Mouse (Mus musculus): ENCODE data around the gene Vwa8. TPM values are rescaled to one million over a fixed set of nuclear protein-coding genes. Genes with fewer than 3 reads are reported as not detected.

Gene Vwa8
- total RNA-seq, 2 experiments from 2014 or later = 173 to 197 TPM

DNA sequence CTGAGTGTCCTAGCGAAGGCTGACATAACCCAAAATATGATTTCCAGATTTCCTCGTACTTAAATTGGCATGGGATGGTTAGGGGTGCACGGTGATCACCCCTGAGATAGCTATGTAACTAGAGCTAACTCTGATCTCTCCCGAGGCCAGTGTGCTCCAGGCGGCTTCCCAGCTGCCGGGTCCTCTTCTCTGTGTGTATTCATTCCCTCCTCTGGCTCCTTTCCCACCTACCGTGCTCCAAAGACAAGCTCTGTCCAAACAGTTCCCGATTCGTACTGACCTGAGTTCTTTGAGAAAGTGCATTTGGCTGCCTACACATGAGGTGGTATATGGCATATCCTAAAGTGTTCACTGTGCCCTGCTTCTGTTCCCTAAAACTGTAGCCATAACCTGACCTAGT, 313.8 kb downstream of the Vwa8 start:
- no peak for DNase-seq
- intact Hi-C loops (cut with DNase I) = no loop called here

DNA sequence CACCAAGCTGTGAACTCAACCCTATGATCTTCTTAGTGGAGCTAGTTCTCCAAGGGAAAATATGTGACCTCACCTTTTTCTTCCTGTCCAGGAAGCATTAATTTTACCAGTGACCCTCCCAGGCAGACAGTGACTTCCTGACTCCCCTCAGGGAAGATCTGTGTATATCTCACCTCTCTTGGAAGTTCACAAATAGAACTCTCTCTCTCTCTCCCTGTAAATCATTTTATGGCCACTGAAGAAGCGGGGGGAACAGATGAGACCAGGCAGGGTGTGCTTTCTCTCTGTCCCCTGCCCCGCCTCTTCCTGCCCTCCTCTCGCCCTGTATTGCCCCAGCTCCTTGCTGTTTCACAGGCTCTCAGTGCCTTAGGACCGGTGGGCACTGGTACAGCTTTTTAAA, 315.5 kb downstream of the Vwa8 start:
- DNase-seq = no peak
- intact Hi-C loops (cut with DNase I) = no loop called here

DNA sequence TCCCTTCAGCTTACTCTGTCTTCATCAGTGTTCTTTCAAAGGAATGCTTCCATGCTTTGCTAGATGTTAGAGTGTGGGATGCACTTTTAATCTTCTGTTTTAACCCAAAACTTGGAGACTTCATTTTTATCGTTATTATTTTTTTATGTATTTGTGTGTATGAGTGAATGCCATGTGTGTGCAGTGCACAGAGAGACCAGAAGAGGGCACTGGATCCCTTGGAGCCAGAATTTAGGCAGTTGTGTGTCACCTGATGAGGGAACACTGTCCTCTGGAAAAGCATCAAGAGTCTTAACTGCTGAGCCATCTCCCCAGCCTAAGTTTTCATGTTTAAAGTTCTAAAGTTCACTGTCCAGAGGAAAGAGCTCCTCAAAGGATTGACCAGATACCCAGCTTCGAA, 316.1 kb downstream of the Vwa8 start:
- no peak for DNase-seq
- intact Hi-C loops (cut with DNase I) = no loop called here

DNA sequence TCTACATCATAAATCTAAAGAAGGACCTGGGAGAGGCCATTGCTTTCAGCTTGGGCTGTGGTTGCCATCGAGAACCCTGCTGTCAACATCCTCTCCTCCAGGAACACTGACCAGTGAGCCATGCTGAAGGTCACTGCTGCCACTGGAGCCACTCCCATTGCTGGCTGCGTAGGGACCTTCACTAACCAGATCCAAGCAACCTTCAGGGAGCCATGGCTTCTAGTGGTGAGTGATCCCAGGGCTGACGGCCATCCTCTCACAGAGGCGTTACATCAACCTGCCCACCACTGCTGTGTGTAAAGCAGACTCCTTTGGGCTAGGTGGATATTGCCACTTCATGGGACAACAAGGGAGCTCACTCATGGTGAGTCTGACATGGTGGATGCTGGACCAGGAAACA, 325.7 kb downstream of the Vwa8 start:
- intact Hi-C loops (cut with DNase I) = no loop called here

DNA sequence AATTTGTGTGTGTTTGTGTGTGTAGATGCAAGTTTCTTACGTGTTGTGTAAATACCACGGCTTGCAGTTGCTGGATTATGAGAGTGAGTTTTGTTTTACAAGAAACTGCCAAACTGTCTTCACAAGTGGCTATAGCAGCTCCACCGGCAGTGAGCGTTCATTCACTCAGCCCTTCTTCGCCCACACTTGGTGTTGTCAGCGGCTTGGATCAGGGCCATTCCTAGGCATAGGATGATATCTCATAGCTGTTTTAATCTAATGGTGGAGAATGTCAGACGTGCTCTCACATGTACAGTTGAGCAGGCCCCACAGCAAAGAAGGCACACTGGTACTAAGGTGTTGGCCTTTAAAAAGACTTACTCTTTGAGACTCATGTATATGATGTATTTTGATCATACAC, 328.9 kb downstream of the Vwa8 start:
- no peak for DNase-seq
- intact Hi-C loops (cut with DNase I) = loop anchor here (2.0 kb wide), 1 partner anchor 17 kb away; no protein-coding TSS in a partner anchor

More for the DNA sequence above, 325.7 kb downstream of the Vwa8 start:
- DNase-seq = no peak

DNA sequence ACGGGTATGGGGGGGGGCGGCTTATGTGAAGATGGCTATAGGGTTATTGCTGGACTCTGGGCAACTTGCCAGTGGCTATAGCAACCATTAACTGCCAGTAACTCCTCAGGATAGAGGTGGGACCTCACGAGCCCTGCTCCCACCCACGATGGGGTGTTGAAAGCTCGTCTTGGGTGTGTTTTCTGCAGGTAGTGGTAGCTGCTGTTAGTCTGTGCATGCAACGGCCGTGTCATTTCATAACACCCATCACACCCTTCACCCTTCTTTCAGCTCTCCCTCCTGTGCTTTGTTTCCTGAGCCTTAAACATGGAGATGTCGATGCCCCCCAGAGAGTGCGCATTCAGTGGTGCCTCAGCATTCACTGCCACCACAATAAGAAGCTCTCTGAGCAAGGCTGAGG, 329.4 kb downstream of the Vwa8 start:
- intact Hi-C loops (cut with DNase I) = no loop called here
- DNase-seq = no peak

DNA sequence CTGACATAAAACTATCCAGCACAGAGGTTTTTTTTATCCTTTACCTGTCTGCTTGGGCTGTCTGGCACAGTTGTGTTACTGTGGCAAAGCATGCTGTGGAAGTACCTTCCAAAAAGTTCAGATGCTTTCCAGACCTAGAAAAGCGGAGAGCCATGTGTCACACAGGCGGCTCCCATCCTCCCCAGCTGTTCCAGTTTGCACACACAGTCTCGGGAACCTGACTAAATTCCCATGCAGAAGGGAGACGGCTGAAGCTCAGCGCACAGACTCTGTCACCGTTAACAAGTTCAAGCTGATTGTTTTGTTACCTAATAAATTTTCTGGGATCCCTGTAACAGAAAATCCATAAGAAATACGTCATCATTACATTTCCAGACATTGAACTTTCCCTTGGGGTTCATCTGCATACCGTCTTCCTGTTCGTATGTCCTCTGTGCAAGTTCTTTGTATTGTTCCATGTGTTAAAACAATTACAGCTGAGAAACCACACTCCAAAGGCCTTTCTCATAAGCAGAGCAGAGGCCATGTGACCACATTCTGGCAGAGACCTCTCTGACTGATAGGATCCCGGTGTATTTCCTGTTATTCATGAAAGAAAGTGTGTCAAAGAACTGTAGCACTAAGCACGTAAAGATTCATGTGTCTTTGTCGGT, 331.4 kb downstream of the Vwa8 start:
- intact Hi-C loops (cut with DNase I) = loop anchor here (2.0 to 5.0 kb wide), 3 partner anchors 47 to 117 kb away; no protein-coding TSS in a partner anchor
- DNase-seq = peak in 1 of 2 experiments; percentile 33

DNA sequence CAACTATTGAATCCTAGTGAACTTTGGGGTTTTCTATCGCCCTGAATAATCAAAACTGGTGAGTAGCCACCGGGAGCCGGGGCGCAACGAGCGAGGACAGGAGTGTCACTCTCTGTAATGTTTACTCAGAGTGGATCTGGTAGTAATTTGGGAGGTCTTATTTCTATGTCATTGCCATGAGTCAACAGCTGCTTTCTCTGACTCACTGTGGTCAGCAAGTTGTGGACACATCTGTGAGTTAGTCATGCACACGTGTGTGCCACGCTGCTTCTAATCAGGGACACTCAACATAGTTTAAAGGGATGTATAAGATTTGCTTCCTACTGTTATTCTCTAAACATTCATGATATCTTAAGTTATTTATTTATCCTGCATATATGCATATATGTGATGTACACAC, 332.9 kb downstream of the Vwa8 start:
- DNase-seq = no peak
- intact Hi-C loops (cut with DNase I) = loop anchor here (2.0 to 5.0 kb wide), 4 partner anchors 46 to 116 kb away; no protein-coding TSS in a partner anchor

DNA sequence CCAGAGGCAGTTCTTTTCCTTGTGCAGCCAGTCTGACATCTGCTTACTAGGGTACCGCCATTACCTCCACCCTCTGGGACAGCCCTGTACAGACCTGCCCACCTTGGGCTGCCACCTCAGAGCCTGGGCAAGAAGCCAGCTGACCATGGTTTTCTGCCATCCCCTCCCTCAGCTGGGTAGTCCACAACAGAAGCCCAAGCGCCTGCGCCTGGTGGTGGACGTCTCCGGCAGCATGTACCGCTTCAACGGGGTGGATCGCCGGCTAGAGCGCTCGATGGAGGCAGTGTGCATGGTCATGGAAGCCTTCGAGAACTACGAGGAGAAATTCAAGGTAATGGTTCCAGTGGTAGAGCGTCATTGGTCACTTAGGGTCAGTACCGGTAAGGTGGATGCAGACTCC, 333.9 kb downstream of the Vwa8 start:
- no peak for DNase-seq
- intact Hi-C loops (cut with DNase I) = loop anchor here (2.0 to 5.0 kb wide), 3 partner anchors 44 to 114 kb away; no protein-coding TSS in a partner anchor

DNA sequence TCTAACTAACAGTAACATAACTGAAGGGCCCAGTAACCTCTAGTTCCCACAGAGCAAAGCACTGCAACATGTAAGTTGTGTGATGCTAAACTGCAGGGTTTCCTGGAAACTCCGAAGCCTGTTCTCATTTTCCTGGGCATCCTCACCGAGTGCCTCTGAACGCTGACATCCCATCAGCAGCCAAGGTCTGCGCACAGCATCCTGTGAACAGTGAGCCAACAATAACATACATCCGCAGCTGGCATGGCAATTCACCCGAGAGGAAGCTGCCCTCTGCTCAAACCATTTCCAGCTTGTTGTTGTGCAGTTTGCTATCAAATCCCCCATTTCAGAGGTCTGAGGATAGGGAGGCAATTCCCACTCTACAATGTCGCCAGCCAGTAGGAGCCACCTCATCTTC, 334.4 kb downstream of the Vwa8 start:
- intact Hi-C loops (cut with DNase I) = loop anchor here (2.0 to 5.0 kb wide), 3 partner anchors 44 to 114 kb away; no protein-coding TSS in a partner anchor
- no peak for DNase-seq

DNA sequence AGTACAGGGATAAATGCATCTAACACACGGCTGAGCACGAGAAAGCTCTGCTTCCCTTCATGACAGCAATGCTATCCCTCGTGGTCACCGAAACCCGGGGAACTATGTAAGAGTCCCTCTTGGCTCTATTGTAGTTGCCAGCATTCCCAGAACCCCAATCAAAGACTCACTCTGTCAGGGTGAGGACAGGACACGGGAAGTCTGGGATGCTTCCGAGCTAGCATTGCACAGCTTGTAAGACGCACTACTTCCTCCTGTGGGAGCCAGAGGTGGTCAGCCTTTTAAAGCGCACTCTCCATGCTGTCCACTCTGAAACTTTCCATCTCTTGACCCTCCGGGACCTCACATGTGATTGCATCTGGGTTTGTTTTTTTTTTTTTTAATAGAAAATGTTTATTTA, 335.2 kb downstream of the Vwa8 start:
- DNase-seq = no peak
- intact Hi-C loops (cut with DNase I) = loop anchor here (5.0 kb wide), 2 partner anchors 43 to 113 kb away; no protein-coding TSS in a partner anchor

DNA sequence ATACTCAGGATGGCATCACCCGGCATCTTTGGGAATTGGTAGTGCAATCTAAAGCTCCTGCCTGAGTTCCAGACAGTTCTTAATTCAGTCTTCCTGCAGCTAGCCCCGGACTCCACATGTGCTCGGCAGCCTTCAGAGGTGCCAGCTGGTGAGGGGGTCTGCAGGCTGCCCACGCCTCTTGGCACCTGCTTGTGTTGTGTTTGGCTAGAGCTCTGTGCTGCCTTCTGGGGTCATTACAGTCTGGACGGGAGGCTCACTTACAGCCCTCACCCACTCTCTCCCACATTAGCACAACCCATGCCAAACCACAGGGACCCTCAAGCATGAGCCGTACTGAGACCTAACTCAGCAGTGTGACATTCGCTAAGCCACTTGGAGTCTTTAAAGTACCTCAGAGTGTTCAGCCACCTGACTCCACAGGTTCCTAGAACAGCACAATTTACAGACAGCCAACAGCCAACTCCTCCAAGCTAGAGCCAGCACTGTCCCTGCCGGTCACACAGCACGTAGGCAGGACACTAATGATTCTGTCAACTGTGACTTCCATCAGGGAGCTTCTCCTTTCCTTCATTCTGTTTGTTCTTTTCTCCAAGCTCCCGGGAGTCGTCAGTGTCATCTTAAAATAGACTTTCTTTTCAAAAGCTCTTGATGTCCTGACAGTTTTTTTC, 336.3 kb downstream of the Vwa8 start:
- intact Hi-C loops (cut with DNase I) = no loop called here
- no peak for DNase-seq

DNA sequence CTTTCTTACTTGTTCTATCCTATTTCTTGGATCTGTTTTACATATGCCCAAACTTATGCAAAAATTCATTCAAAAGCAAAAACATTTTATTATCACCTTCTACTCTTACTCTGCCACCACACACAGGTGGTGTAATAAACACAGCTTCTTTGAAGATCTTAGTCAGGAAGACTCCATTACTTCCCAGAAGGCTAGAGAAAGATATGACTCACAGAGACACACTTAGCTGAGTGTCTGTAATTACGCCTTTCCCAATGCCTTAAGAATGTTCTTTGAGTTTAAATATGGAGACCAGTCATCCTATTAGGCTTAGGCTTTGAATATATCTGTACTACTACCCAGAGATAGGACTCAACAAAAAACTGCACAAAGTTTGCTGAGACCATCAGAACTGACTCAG, 338.1 kb downstream of the Vwa8 start:
- no peak for DNase-seq
- intact Hi-C loops (cut with DNase I) = no loop called here

DNA sequence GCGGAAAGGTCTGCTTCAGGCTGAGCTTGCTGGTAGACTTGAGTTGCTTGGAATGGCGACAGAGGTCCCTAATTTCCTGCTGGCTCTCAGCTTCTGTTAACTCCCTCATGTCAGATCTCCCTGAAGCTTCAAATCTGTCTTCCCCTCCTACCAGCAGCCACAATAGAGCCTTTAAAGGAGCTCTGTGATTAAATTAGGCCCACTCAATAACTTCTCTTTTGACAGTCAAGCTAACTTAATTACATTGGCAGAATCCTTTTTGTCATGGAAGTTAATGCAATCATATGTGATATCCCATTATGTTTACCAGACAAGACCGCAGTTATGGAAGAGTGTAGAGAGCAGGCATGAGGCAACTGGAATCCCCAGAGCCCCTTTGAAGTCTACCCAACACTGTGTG, 347.9 kb downstream of the Vwa8 start:
- intact Hi-C loops (cut with DNase I) = no loop called here

DNA sequence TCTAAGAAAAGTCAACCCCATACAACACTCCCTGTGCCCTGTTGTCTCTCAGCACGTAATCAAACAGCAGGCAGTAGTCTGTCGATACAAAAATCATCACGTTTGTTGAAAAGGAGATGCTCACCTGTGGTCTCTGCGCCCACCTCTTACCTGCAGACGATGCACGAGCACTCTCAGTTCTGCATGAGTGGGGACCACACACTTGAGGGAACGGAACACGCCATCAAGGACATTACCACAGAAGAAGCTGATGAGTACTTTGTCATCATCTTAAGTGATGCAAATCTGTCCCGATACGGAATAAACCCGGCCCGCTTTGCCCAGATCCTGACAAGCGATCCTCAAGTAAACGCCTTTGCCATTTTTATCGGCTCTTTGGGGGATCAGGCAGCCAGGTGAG, 349.2 kb downstream of the Vwa8 start:
- no peak for DNase-seq
- intact Hi-C loops (cut with DNase I) = no loop called here

More for the DNA sequence above, 347.9 kb downstream of the Vwa8 start:
- no peak for DNase-seq

DNA sequence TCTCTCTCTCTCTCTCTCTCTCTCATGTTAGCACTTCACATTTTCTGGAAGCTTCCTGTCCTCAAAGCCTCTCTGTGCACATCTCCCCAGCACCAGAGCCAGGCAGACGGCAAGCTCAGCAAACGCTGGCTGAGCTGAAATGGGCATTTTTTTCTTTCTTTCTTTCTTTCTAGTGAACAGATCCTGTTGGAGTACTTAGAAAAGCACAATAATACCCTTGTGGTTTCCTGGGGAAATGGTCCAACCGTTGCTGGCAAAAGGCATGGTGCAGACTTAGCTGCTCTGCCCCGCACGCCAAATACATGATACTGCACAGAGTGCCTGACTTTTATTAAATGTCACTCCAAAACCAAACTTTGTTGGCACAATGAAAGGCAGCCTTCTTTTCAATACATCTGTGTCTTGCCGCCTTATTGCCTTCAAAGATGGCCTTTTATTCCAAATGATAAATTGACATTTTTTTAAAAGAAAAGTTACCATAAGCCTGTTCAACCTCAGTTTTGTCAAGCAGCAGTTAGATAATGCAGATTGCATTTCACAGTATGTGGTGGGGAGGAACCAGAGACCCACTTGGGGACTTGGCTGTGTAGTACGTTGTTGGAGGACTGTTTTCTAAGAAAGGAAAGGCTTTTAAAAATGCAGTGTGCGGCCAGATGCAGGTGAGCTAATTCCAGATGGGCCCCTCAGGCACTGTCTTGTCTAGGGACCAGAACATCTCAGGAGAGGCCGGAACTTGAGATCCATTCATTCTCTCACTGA, 351.5 kb downstream of the Vwa8 start:
- intact Hi-C loops (cut with DNase I) = no loop called here
- peak; percentile 46 for DNase-seq

DNA sequence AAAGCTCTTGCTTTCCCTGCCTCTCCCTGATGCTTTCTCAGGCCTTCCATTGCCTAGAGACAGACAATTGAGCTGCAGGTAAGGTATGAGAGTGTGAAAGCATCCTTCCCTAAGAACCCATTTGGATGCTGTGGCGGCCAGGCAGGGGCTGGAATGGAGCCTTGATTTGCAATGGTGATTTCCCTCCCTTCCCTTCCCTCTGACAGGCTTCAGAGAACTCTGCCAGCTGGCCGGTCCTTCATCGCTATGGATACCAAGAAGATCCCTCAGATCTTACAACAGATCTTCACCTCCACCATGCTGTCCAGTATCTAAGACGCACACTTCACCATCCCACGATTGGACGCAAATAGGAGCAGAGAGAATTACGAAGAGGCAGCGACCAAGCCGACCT, 352.0 kb downstream of the Vwa8 start:
- intact Hi-C loops (cut with DNase I) = no loop called here

DNA sequence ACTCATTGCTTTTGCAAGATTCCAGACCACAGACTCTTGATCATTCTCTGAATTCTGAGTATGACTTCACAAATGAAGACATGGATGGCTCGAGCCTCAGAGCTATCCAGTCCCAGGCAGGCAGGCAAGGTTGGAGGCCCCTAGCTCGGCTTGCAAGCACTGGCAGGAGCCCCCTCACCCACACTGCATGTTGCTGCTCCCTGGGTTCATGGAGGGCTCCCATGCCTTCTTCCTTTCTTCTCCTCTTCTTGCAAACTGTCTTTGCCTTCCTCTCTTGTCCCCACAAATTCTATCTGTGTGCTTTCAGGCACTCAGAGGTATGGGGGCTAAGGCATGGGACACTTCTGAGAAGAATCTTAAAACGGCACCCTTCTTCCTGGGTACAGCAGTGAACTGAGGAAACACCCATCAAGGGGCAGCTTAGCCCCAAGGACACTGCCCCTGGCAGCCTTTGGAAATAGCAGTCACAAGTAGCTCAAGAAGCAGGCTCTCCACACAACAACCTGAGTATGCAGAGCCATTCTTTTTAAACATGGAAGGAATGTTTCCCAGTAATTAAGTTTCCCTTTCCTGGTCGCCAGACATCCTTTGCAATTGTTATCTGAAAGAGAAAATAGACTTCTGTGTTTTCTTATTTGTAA, 354.0 kb downstream of the Vwa8 start:
- no peak for DNase-seq
- intact Hi-C loops (cut with DNase I) = no loop called here

More for the DNA sequence above, 352.0 kb downstream of the Vwa8 start:
- DNase-seq = no peak

DNA sequence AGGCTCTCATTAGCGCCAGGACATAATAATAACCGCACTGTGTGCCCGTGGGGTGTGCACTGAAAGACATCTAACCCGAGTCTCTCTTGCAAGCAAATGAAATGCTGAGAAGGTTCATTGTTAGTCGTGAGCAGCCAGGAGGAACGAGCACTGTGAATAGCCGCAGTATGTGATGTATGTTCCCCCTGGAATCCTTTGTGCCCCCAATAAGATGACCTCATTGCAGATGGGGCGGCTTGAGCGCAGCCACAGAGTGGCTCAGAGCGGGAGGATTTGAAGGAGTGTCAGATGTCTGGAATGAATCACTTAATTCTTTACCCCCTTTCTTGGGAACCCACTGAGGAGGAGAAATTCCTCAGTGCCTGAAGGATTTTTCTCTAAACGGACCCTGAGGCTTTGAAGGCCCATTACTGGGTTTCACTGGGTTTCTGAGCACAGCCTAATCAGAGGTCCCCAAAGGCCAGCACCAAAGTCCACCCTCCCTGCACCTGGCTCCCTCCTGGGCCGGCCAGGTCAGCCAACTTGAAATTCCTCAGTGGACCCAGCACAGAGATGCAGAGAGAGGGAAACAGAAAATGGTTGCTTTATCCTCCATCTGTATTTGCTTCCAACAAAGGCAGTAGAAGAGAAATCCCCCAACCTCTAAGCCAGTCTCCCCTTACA, 354.8 kb downstream of the Vwa8 start:
- DNase-seq = no peak
- intact Hi-C loops (cut with DNase I) = no loop called here

DNA sequence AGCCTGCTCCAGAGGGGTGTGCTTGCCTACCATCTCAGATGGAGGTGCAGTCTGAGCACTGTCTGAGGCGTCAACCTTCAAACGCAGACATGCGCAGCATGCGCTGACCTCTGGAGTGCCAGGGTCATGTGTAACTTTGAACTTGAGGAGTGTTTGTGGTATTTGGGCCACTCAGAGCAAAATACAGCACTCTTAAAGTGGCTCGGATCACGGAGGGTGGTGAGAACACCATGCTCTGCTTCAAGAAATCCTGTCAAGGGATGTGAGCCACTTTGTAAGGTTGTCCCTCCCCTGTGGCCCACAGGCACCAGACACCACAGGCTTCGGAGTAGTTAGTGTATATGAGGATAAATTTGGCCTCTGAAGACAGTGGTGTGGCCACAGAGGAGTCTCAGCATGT, 356.0 kb downstream of the Vwa8 start:
- intact Hi-C loops (cut with DNase I) = no loop called here
- no peak for DNase-seq
